Mouse (Mus musculus) adrenal gland (tissue): Measurements from ENCODE around the gene Mfsd5.

Experiments used
- intact Hi-C: fragments of 180-260 bp; cut with DNase I; formaldehyde crosslinking; loops from one replicate; pipeline ENCODE4 v1.15.1; 2025
- long read RNA-seq, 2 experiments: library from polyadenylated mRNA; unstranded; transcript quantifications; one replicate each; pipeline ENCODE4 v2.0.0; 2020; ENCODE audit warnings: borderline replicate concordance in 1 of 2; ENCODE audit not compliant: insufficient replicate concordance in 1 of 2

Gene Mfsd5
- long read RNA-seq, experiment 1, transcript Mfsd5-201 (2 exons, 1,754 nt): major isoform, 40 of 49 reads
- long read RNA-seq, experiment 1, partial matches to known transcripts: 0 of 49 reads
- long read RNA-seq, experiment 1, other reads (novel, unspliced or antisense): 9 of 49 reads
- long read RNA-seq, experiment 2, transcript Mfsd5-201 (2 exons, 1,754 nt): major isoform, 39 of 44 reads
- long read RNA-seq, experiment 2, partial matches to known transcripts: 0 of 44 reads
- long read RNA-seq, experiment 2, other reads (novel, unspliced or antisense): 5 of 44 reads

- intact Hi-C loops: loop anchor here (2.0 kb wide), 1 partner anchor 38 kb away; no protein-coding TSS in a partner anchor
These were observed at the start of gene Mfsd5 for GRCm38 (mm10) chr15:102279092-102279782. Mfsd5 (plus strand) TSS chr15:102279454.

- intact Hi-C loops: no loop called here
These were observed 48.6 kb upstream of the Mfsd5 start for GRCm38 (mm10) chr15:102230408-102231321.

- intact Hi-C loops: no loop called here
These were observed 47.5 kb upstream of the Mfsd5 start, which contains the start of gene Itgb7 for GRCm38 (mm10) chr15:102231748-102232147. Itgb7 (minus strand) TSS chr15:102231944.

- intact Hi-C loops: no loop called here
These were observed 46.5 kb upstream of the Mfsd5 start for GRCm38 (mm10) chr15:102232764-102233163.

- intact Hi-C loops: no loop called here
These were observed 45.4 kb upstream of the Mfsd5 start for GRCm38 (mm10) chr15:102233896-102234295.

- intact Hi-C loops: no loop called here
These were observed 43.8 kb upstream of the Mfsd5 start for GRCm38 (mm10) chr15:102235371-102236027.

- intact Hi-C loops: loop anchor here (1.0 to 2.0 kb wide), 2 partner anchors 34 to 78 kb away; no protein-coding TSS in a partner anchor
These were observed 40.6 kb upstream of the Mfsd5 start for GRCm38 (mm10) chr15:102238543-102239259.

GRCm38 (mm10) chr15:102239260-102239590 is 40.0 kb upstream of the Mfsd5 start:
- intact Hi-C loops: loop anchor here (1.0 to 2.0 kb wide), 2 partner anchors 34 to 77 kb away; no protein-coding TSS in a partner anchor

GRCm38 (mm10) chr15:102239851-102240250 is 39.4 kb upstream of the Mfsd5 start:
- intact Hi-C loops: loop anchor here (1.0 to 2.0 kb wide), 3 partner anchors 33 to 76 kb away; partner anchors contain the start of gene Mfsd5

- intact Hi-C loops: loop anchor here (2.0 kb wide), 1 partner anchor 38 kb away; the partner anchor contains the start of gene Mfsd5
These were observed 38.6 kb upstream of the Mfsd5 start for GRCm38 (mm10) chr15:102240607-102241006.

- intact Hi-C loops: no loop called here
These were observed 36.6 kb upstream of the Mfsd5 start for GRCm38 (mm10) chr15:102242404-102243228.

- intact Hi-C loops: no loop called here
These were observed 35.7 kb upstream of the Mfsd5 start for GRCm38 (mm10) chr15:102243229-102244190.

GRCm38 (mm10) chr15:102244306-102245191 is 34.7 kb upstream of the Mfsd5 start:
- intact Hi-C loops: no loop called here

GRCm38 (mm10) chr15:102245461-102245881 is 33.8 kb upstream of the Mfsd5 start:
- intact Hi-C loops: no loop called here

- intact Hi-C loops: no loop called here
These were observed 33.1 kb upstream of the Mfsd5 start for GRCm38 (mm10) chr15:102245891-102246741.

GRCm38 (mm10) chr15:102246866-102247251 is 32.4 kb upstream of the Mfsd5 start:
- intact Hi-C loops: no loop called here
